Mouse (Mus musculus): Measurements from ENCODE around the gene Grtp1.

- TF ChIP-seq POLR2A (IDR thresholded peaks at IDR 0.05; ENCODE audit: control insufficient read depth, low read depth, low read length), result no peak
- TF ChIP-seq CTCF (IDR thresholded peaks at IDR 0.05; ENCODE audit: control insufficient read depth, insufficient read depth, insufficient replicate concordance, low read depth, low read length), result no peak
Observed at GRCm38 (mm10) chr8:13194818-13195217, 5.6 kb downstream of the Grtp1 start.

All from testis, adult 2 months (tissue).